Comparison of ENCODE assay signal across 17 mouse cellular contexts in genomic region chr19:28721834-28722233, GRCm38 (mm10). TPM values are rescaled to one million over a fixed set of nuclear protein-coding genes. Genes with fewer than 3 reads are reported as not detected.
DNase-seq lines count a peak whose midpoint lies in the region; ATAC-seq and TF ChIP-seq lines count a peak whose summit lies in the region.
"Had no signal": no experiment of that assay in that cellular context is flagged by ENCODE, and none has a peak within 500 bp of the region (broad histone marks: within the 10 kb centered on the region; RNA-seq: fewer than 3 reads in every experiment).

No protein-coding gene starts in this region.

- ATAC-seq in hindbrain, embryonic 14.5 days (ENCODE audit: low FRiP score): peak; percentile 37; the same call in 1 of the 2 replicates
- no peak for ATAC-seq in hindbrain, embryonic 13.5 days (ENCODE audit: low FRiP score)
- ATAC-seq: forebrain, embryonic 16.5 days; intestine, embryonic 15.5 days had no signal

- no peaks in the 10 kb centered on the region for H3K36me3 ChIP-seq in hindbrain, embryonic 14.5 days (replicated peaks; ENCODE audit: control insufficient read depth, insufficient read depth)
- H3K36me3 ChIP-seq in hindbrain, embryonic 13.5 days: no peaks in the 10 kb centered on the region
- H3K36me3 ChIP-seq in testis, adult 2 months (ENCODE audit: control insufficient read depth, insufficient read depth, low read length): no peaks in the 10 kb centered on the region
- H3K36me3 ChIP-seq: embryonic facial prominence, embryonic 13.5 days; forebrain, embryonic 12.5 days; heart, embryonic 13.5 days; intestine, embryonic 15.5 days had no signal

- WGBS in hindbrain, embryonic 14.5 days: 59% methylated on average over 10 of the region's 10 CpGs
- WGBS in hindbrain, embryonic 13.5 days: 70% methylated on average over 10 of the region's 10 CpGs

- peaks cover 9% of the 10 kb centered on the region; the same call in 1 of the 2 replicates for H3K27me3 ChIP-seq in hindbrain, embryonic 14.5 days (ENCODE audit: control insufficient read depth, insufficient read depth, low read length)
- H3K27me3 ChIP-seq in hindbrain, embryonic 13.5 days: peaks cover 44% of the 10 kb centered on the region
- H3K27me3 ChIP-seq in testis, adult 2 months (ENCODE audit: control insufficient read depth, insufficient read depth, low read length): no peaks in the 10 kb centered on the region
- H3K27me3 ChIP-seq: embryonic facial prominence, embryonic 13.5 days; heart, embryonic 13.5 days; intestine, embryonic 15.5 days had no signal

- H3K27ac ChIP-seq in hindbrain, embryonic 14.5 days: no peak overlapping the region
- H3K27ac ChIP-seq in hindbrain, embryonic 13.5 days: no peak overlapping the region
- H3K27ac ChIP-seq in testis, adult 2 months (ENCODE audit: control insufficient read depth, insufficient read depth, low read depth, low read length): no peak overlapping the region
- H3K27ac ChIP-seq: embryonic facial prominence, embryonic 13.5 days; forebrain, embryonic 12.5 days; heart, embryonic 13.5 days; intestine, embryonic 15.5 days had no signal

- no peak for TF ChIP-seq CTCF in testis, adult 2 months (IDR thresholded peaks at IDR 0.05; ENCODE audit: control insufficient read depth, insufficient read depth, insufficient replicate concordance, low read depth, low read length)

- no peak overlapping the region for H3K9ac ChIP-seq in hindbrain, embryonic 14.5 days
- H3K9ac ChIP-seq in hindbrain, embryonic 13.5 days: no peak overlapping the region
- H3K9ac ChIP-seq: embryonic facial prominence, embryonic 13.5 days; forebrain, embryonic 12.5 days; heart, embryonic 13.5 days; intestine, embryonic 15.5 days had no signal

- no peak overlapping the region for H3K4me3 ChIP-seq in hindbrain, embryonic 14.5 days (replicated peaks; ENCODE audit: low read length)
- H3K4me3 ChIP-seq in hindbrain, embryonic 13.5 days: no peak overlapping the region
- H3K4me3 ChIP-seq in testis, adult 2 months (ENCODE audit: control insufficient read depth, low read depth, low read length): peak overlapping the region; percentile 18
- H3K4me3 ChIP-seq: embryonic facial prominence, embryonic 13.5 days; forebrain, embryonic 12.5 days; heart, embryonic 13.5 days; intestine, embryonic 15.5 days had no signal

- no peak overlapping the region for H3K4me2 ChIP-seq in hindbrain, embryonic 14.5 days (replicated peaks)
- no peak overlapping the region for H3K4me2 ChIP-seq in hindbrain, embryonic 13.5 days
- H3K4me2 ChIP-seq: embryonic facial prominence, embryonic 13.5 days; forebrain, embryonic 12.5 days; heart, embryonic 13.5 days; intestine, embryonic 15.5 days had no signal

- no peak for TF ChIP-seq POLR2A in testis, adult 2 months (IDR thresholded peaks at IDR 0.05; ENCODE audit: control insufficient read depth, low read depth, low read length)

- no peaks in the 10 kb centered on the region for H3K4me1 ChIP-seq in hindbrain, embryonic 14.5 days (replicated peaks; ENCODE audit: control insufficient read depth, insufficient read depth, low read length)
- H3K4me1 ChIP-seq in hindbrain, embryonic 13.5 days (replicated peaks): 0 out of 2 replicates have a peak, but pooled peaks cover 3% of the 10 kb centered on the region
- H3K4me1 ChIP-seq in testis, adult 2 months (ENCODE audit: control insufficient read depth, insufficient read depth, low read length): no peaks in the 10 kb centered on the region; the same call in 1 of the 2 replicates
- H3K4me1 ChIP-seq: embryonic facial prominence, embryonic 13.5 days; forebrain, embryonic 12.5 days; heart, embryonic 13.5 days; intestine, embryonic 15.5 days had no signal

- no peaks in the 10 kb centered on the region for H3K9me3 ChIP-seq in hindbrain, embryonic 14.5 days (ENCODE audit: control insufficient read depth, low read length)
- H3K9me3 ChIP-seq in hindbrain, embryonic 13.5 days: no peaks in the 10 kb centered on the region
- H3K9me3 ChIP-seq: embryonic facial prominence, embryonic 13.5 days; forebrain, embryonic 12.5 days; heart, embryonic 13.5 days; intestine, embryonic 15.5 days had no signal

- peak; percentile 36 to 46 for DNase-seq in cerebellum, postnatal 10 days
- no peak for DNase-seq in cerebellum, adult 9-10 months
- no peak for DNase-seq in hindbrain, embryonic 14.5 days (ENCODE audit: low spot score)
- peak; percentile 8 for DNase-seq in layer of hippocampus, adult 9-11 months
- DNase-seq in layer of hippocampus, adult 9-10 months (ENCODE audit: low spot score): no peak
- DNase-seq in testis, postnatal 14 days (ENCODE audit: low spot score): no peak
- DNase-seq: adrenal gland, postnatal 10 days; cerebellum, adult 11 months; gastrocnemius, postnatal 10 days; heart, postnatal 4 days had no signal

RNA-seq across cellular contexts. Expression of gene Glis3, which starts 42.0 kb away (rescaled TPM):
- polyA plus RNA-seq in hindbrain, embryonic 14.5 days (2014; fragmentation: Nextera tagmentation; extraction: Ambion mirVana): 3.2 and 4.1 TPM in 2 replicates
- polyA plus RNA-seq in hindbrain, embryonic 13.5 days (2015; fragmentation: Nextera tagmentation; extraction: Ambion mirVana): 1.5 and 3.5 TPM in 2 replicates
- polyA plus RNA-seq in testis, adult 2 months (2012; rRNA removed): 1.4 and 1.5 TPM in 2 replicates

Comparison
In these comparisons a context has a peak if more than half of its experiments do, and no peak if none do; other contexts are left out.
1. DNase-seq: peak in cerebellum, postnatal 10 days (2 of 2) and layer of hippocampus, adult 9-11 months (single experiment); none in cerebellum, adult 9-10 months (single experiment), hindbrain, embryonic 14.5 days (single experiment), layer of hippocampus, adult 9-10 months (single experiment) and testis, postnatal 14 days (single experiment).